Mouse (Mus musculus) left cerebral cortex, adult 8-10 months (tissue): Measurements from ENCODE around the gene Mrtfb. TPM values are rescaled to one million over a fixed set of nuclear protein-coding genes. Genes with fewer than 3 reads are reported as not detected.

Experiments
- microRNA-seq, 2 experiments: library from miRNA; unstranded; fragments of <30 nt; microRNA quantifications; one replicate each; pipeline ENCODE4 v1.2.0; 2022
- total RNA-seq, 4 experiments: library from RNA; stranded (reverse); gene quantifications; 2 replicates each; pipeline ENCODE4 v1.2.4; 2022

Gene Mrtfb
- total RNA-seq, 4 experiments from 2014 or later = 168 to 192 (median 172) TPM

Small RNAs within 50 kb of the gene (microRNA-seq; reads per million reads assigned to microRNA genes)
- 176 to 207 reads per million in 2 experiments for gene Mir193b
- gene Mir365-1 = 2.9 to 5.7 reads per million in 2 experiments

Other genes starting within 250 kb of the Mrtfb start
- gene Ercc4, start 146.8 kb upstream of the Mrtfb start, total RNA-seq = 10 to 100 TPM; 23.0 to 25.0 (median 23.7) TPM